Mouse (Mus musculus) kidney, adult 2 months (tissue): ENCODE measurements around the gene Igsf21. TPM values are rescaled to one million over a fixed set of nuclear protein-coding genes. Genes with fewer than 3 reads are reported as not detected.
A peak's percentile ranks its signal among the peaks of the same experiment; 100 is the strongest.

Source experiments
- DNase-seq: peaks from one replicate; pipeline ENCODE4 v3.0.0; 2021
- H3K27ac ChIP-seq: fragments of 200-500 bp; 2 replicates; pipeline ENCODE4 v1.5.1; 2012; ENCODE audit warnings: low read depth, low read length, control low read depth, inconsistent platforms; ENCODE audit not compliant: insufficient read depth
- H3K27me3 ChIP-seq: fragments of 200-500 bp; replicated peaks from 2 replicates; pipeline ENCODE4 v1.6.1; 2012; ENCODE audit warnings: mild to moderate bottlenecking, moderate library complexity, low read length, inconsistent platforms; ENCODE audit not compliant: control insufficient read depth, insufficient read depth
- H3K36me3 ChIP-seq: fragments of 200-500 bp; 2 replicates; pipeline ENCODE4 v1.6.1; 2012; ENCODE audit warnings: mild to moderate bottlenecking, moderate library complexity, low read length, inconsistent platforms; ENCODE audit not compliant: control insufficient read depth, insufficient read depth
- H3K4me1 ChIP-seq: fragments of 200-500 bp; 2 replicates; pipeline ENCODE4 v1.6.1; 2011; ENCODE audit warnings: low read length; ENCODE audit not compliant: control insufficient read depth, insufficient read depth
- H3K4me3 ChIP-seq: fragments of 200-500 bp; 2 replicates; pipeline ENCODE4 v1.5.1; 2011; ENCODE audit warnings: mild to moderate bottlenecking, low read depth, low read length, control low read depth; ENCODE audit not compliant: insufficient read depth
- CTCF ChIP-seq: fragments of 200-500 bp; conservative IDR thresholded peaks from 2 replicates; pipeline ENCODE4 v1.5.1; 2011; ENCODE audit warnings: low read depth, mild to moderate bottlenecking, control low read depth, low read length, moderate library complexity, mixed read lengths; ENCODE audit not compliant: insufficient read depth, insufficient read length
- POLR2A ChIP-seq: fragments of 200-500 bp; IDR thresholded peaks from one replicate; pipeline ENCODE4 v1.6.1; 2011; ENCODE audit warnings: low read depth, low read length, control low read depth
- WGBS: fragments of 180-500 bp; shearing (Covaris S2); methylation state at CpG from one replicate; pipeline ENCODE4 v1.1.7; 2018; 5-methylcytosine and 5-hydroxymethylcytosine counted together
- polyA plus RNA-seq: library from polyadenylated mRNA; depleted of rRNA; stranded (reverse); fragments of >200 nt; gene quantifications from 2 replicates; pipeline ENCODE4 v1.2.3, GENCODE M21; 2012

Igsf21 gene
- polyA plus RNA-seq, 1 experiment = 0.39 TPM

- no peak overlapping the region for H3K4me3 ChIP-seq
- no peak overlapping the region for H3K27ac ChIP-seq
- no peak for DNase-seq
- 76% methylated on average over 18 of the region's 18 CpGs for WGBS
- TF ChIP-seq CTCF (no peak), POLR2A (no peak)
- no peaks in the 10 kb centered on the region for H3K36me3 ChIP-seq
- H3K4me1 ChIP-seq = no peaks in the 10 kb centered on the region
- H3K27me3 ChIP-seq = no peaks in the 10 kb centered on the region
Observed at GRCm38 (mm10) chr4:140234412-140235205, 12.0 kb downstream of the Igsf21 start.

GRCm38 (mm10) chr4:140227837-140228236 is 18.7 kb downstream of the Igsf21 start:
- no peaks in the 10 kb centered on the region for H3K27me3 ChIP-seq

GRCm38 (mm10) chr4:140225204-140225603 is 21.4 kb downstream of the Igsf21 start:
- peak; percentile 65 for DNase-seq
- Histone ChIP-seq H3K36me3 (no peaks in the 10 kb centered on the region), H3K27ac (no peak overlapping the region), H3K4me1 (no peaks in the 10 kb centered on the region), H3K27me3 (no peaks in the 10 kb centered on the region), H3K4me3 (no peak overlapping the region)
- TF ChIP-seq POLR2A (no peak), CTCF (no peak)
- 57% methylated on average over 9 of the region's 9 CpGs for WGBS

More at GRCm38 (mm10) chr4:140227837-140228236, 18.7 kb downstream of the Igsf21 start:
- no peak overlapping the region for H3K4me3 ChIP-seq
- no peaks in the 10 kb centered on the region for H3K4me1 ChIP-seq
- TF ChIP-seq CTCF (no peak), POLR2A (no peak)
- no peak for DNase-seq
- WGBS = 41% methylated on average over 7 of the region's 7 CpGs
- no peak overlapping the region for H3K27ac ChIP-seq
- H3K36me3 ChIP-seq = no peaks in the 10 kb centered on the region

- TF ChIP-seq CTCF = no peak
- TF ChIP-seq POLR2A = no peak
- Histone ChIP-seq H3K4me3 (no peak overlapping the region), H3K27ac (no peak overlapping the region), H3K4me1 (no peaks in the 10 kb centered on the region), H3K36me3 (no peaks in the 10 kb centered on the region), H3K27me3 (no peaks in the 10 kb centered on the region)
- DNase-seq = no peak
- 88% methylated on average over 7 of the region's 7 CpGs for WGBS
Observed at GRCm38 (mm10) chr4:140224451-140224850, 22.1 kb downstream of the Igsf21 start.

- H3K4me3 ChIP-seq = no peak overlapping the region
- no peaks in the 10 kb centered on the region for H3K27me3 ChIP-seq
Observed at GRCm38 (mm10) chr4:140223067-140223466, 23.5 kb downstream of the Igsf21 start.

GRCm38 (mm10) chr4:140220326-140221093 is 26.1 kb downstream of the Igsf21 start:
- Histone ChIP-seq H3K36me3 (no peaks in the 10 kb centered on the region), H3K4me3 (no peak overlapping the region), H3K27ac (no peak overlapping the region), H3K4me1 (no peaks in the 10 kb centered on the region), H3K27me3 (no peaks in the 10 kb centered on the region)
- DNase-seq = peak; percentile 30
- TF ChIP-seq CTCF = no peak
- TF ChIP-seq POLR2A = no peak
- WGBS = 16% methylated on average over 22 of the region's 22 CpGs

More at GRCm38 (mm10) chr4:140223067-140223466, 23.5 kb downstream of the Igsf21 start:
- Histone ChIP-seq H3K36me3 (no peaks in the 10 kb centered on the region), H3K4me1 (no peaks in the 10 kb centered on the region), H3K27ac (no peak overlapping the region)
- TF ChIP-seq POLR2A = no peak
- TF ChIP-seq CTCF = no peak
- 30% methylated on average over 12 of the region's 12 CpGs for WGBS
- DNase-seq = peak; percentile 27
